Mouse (Mus musculus) common myeloid progenitor, adult 5-6 weeks (primary cell): ENCODE results near the gene Fbn1. TPM values are rescaled to one million over a fixed set of nuclear protein-coding genes. Genes with fewer than 3 reads are reported as not detected.
A peak's percentile ranks its signal among the peaks of the same experiment; 100 is the strongest.
"Not testable (repeated sequence)": the region's sequence is repeated elsewhere in the genome, so short reads cannot be mapped to it uniquely, and the experiment has no call there.

Experiments
- ATAC-seq: replicated peaks from 2 replicates; pipeline ENCODE4 v1.8.0; 2016; ENCODE audit warnings: low read depth, mild to moderate bottlenecking, moderate TSS enrichment, inconsistent platforms; ENCODE audit not compliant: poor library complexity, severe bottlenecking
- total RNA-seq: library from RNA; stranded (forward); fragments of 200-1000, 187-1606 nt; gene quantifications from 2 replicates; pipeline ENCODE4 v1.2.3, GENCODE M21; 2017

Fbn1 gene
- total RNA-seq, 1 experiment from 2014 or later = 0.59 TPM

- ATAC-seq = no peak
These were observed 193.4 kb downstream of the Fbn1 start for GRCm38 (mm10) chr2:125314169-125314925.

- peak; percentile 77; the same call in 1 of the 2 replicates for ATAC-seq
These were observed 198.1 kb downstream of the Fbn1 start for GRCm38 (mm10) chr2:125309710-125310109.

GRCm38 (mm10) chr2:125305671-125306070, 202.1 kb downstream of the Fbn1 start:
- no peak for ATAC-seq

GRCm38 (mm10) chr2:125304746-125305145, 203.0 kb downstream of the Fbn1 start:
- ATAC-seq = no peak

- ATAC-seq = peak; percentile 60; the same call in 1 of the 2 replicates
These were observed 203.9 kb downstream of the Fbn1 start for GRCm38 (mm10) chr2:125303764-125304384.

GRCm38 (mm10) chr2:125302625-125302924, 205.2 kb downstream of the Fbn1 start:
- ATAC-seq = no peak

GRCm38 (mm10) chr2:125301877-125302624, 205.7 kb downstream of the Fbn1 start:
- no peak for ATAC-seq

- no peak for ATAC-seq
These were observed 209.0 kb downstream of the Fbn1 start for GRCm38 (mm10) chr2:125298841-125299240.

GRCm38 (mm10) chr2:125295526-125295925, 212.3 kb downstream of the Fbn1 start:
- no peak for ATAC-seq

- no peak for ATAC-seq
These were observed 213.8 kb downstream of the Fbn1 start for GRCm38 (mm10) chr2:125293969-125294491.

GRCm38 (mm10) chr2:125292616-125293015, 215.2 kb downstream of the Fbn1 start:
- no peak for ATAC-seq

GRCm38 (mm10) chr2:125291101-125291500, 216.7 kb downstream of the Fbn1 start:
- ATAC-seq = no peak

- ATAC-seq = no peak
These were observed 217.4 kb downstream of the Fbn1 start for GRCm38 (mm10) chr2:125290197-125290965.

GRCm38 (mm10) chr2:125285777-125286176, 222.0 kb downstream of the Fbn1 start:
- no peak for ATAC-seq

- ATAC-seq = peak; percentile 48
These were observed 225.2 kb downstream of the Fbn1 start for GRCm38 (mm10) chr2:125282334-125283206.

- not testable (repeated sequence) for ATAC-seq
These were observed 227.8 kb downstream of the Fbn1 start for GRCm38 (mm10) chr2:125279995-125280394.

GRCm38 (mm10) chr2:125278474-125278873, 229.3 kb downstream of the Fbn1 start:
- peak; percentile 76 for ATAC-seq

- no peak for ATAC-seq
These were observed 231.1 kb downstream of the Fbn1 start for GRCm38 (mm10) chr2:125276692-125277091.

GRCm38 (mm10) chr2:125275617-125276016, 232.2 kb downstream of the Fbn1 start:
- ATAC-seq = no peak
